Mouse (Mus musculus): ENCODE measurements around the gene Gxylt2. TPM values are rescaled to one million over a fixed set of nuclear protein-coding genes. Genes with fewer than 3 reads are reported as not detected.

Gene Gxylt2
- polyA plus RNA-seq, 1 experiment = 0.27 TPM

- no peaks in the 10 kb centered on the region for H3K4me1 ChIP-seq (ENCODE audit: control insufficient read depth, insufficient read depth, low read length)
- no peaks in the 10 kb centered on the region for H3K36me3 ChIP-seq (ENCODE audit: control insufficient read depth, insufficient read depth, low read length, poor library complexity, severe bottlenecking)
- H3K9ac ChIP-seq (ENCODE audit: low read depth, poor library complexity, severe bottlenecking) = no peak overlapping the region
- H3K4me3 ChIP-seq (ENCODE audit: low read depth, low read length) = no peak overlapping the region
- TF ChIP-seq CTCF (IDR thresholded peaks at IDR 0.05; ENCODE audit: low read depth, low read length) (no peak), POLR2A (IDR thresholded peaks at IDR 0.05; ENCODE audit: insufficient read depth, low read length) (no peak), EP300 (IDR thresholded peaks at IDR 0.05; ENCODE audit: insufficient read depth, low read depth, low read length) (no peak)
- H3K27ac ChIP-seq (ENCODE audit: insufficient read depth, low read length) = no peak overlapping the region
- 0 out of 2 replicates have a peak, but pooled peaks cover 4% of the 10 kb centered on the region for H3K27me3 ChIP-seq (ENCODE audit: control insufficient read depth, insufficient read depth, low read length, poor library complexity, severe bottlenecking)
- H3K9me3 ChIP-seq (replicated peaks; ENCODE audit: control insufficient read depth, insufficient read depth, low read length, poor library complexity, severe bottlenecking) = no peaks in the 10 kb centered on the region
These were observed 3.7 kb downstream of the Gxylt2 start for GRCm38 (mm10) chr6:100708248-100708647.

- H3K27ac ChIP-seq (ENCODE audit: insufficient read depth, low read length) = no peak overlapping the region
- H3K4me1 ChIP-seq (ENCODE audit: control insufficient read depth, insufficient read depth, low read length) = no peaks in the 10 kb centered on the region
These were observed 4.5 kb downstream of the Gxylt2 start for GRCm38 (mm10) chr6:100708996-100709395.

DNA sequence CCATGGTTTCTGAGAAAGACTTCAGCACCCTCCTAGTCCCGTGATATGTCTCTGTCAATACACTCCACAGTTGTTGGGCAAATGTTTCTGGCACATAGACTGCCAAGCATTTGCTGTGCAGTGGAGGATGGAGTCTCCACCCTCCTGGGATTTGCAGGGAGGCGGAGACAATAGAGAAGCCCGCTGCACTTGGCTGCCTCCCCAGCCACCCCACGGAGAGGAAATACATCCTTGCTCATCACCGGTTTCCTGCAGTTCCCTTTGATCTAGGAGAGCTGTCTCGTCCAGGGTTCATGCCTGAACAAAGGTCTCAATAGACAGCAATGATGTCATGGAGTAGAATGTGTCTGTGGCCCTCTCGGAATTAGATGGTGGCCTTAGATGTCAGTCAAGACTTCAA, 4.9 kb downstream of the Gxylt2 start:
- 0 out of 2 replicates have a peak, but pooled peaks cover 2% of the 10 kb centered on the region for H3K27me3 ChIP-seq (ENCODE audit: control insufficient read depth, insufficient read depth, low read length, poor library complexity, severe bottlenecking)
- no peaks in the 10 kb centered on the region for H3K36me3 ChIP-seq (ENCODE audit: control insufficient read depth, insufficient read depth, low read length, poor library complexity, severe bottlenecking)
- no peak overlapping the region for H3K9ac ChIP-seq (ENCODE audit: low read depth, poor library complexity, severe bottlenecking)
- H3K9me3 ChIP-seq (replicated peaks; ENCODE audit: control insufficient read depth, insufficient read depth, low read length, poor library complexity, severe bottlenecking) = no peaks in the 10 kb centered on the region
- H3K27ac ChIP-seq (ENCODE audit: insufficient read depth, low read length) = no peak overlapping the region
- TF ChIP-seq POLR2A (IDR thresholded peaks at IDR 0.05; ENCODE audit: insufficient read depth, low read length) = no peak
- TF ChIP-seq EP300 (IDR thresholded peaks at IDR 0.05; ENCODE audit: insufficient read depth, low read depth, low read length) = no peak
- no peak for TF ChIP-seq CTCF (IDR thresholded peaks at IDR 0.05; ENCODE audit: low read depth, low read length)
- no peak overlapping the region for H3K4me3 ChIP-seq (ENCODE audit: low read depth, low read length)
- no peaks in the 10 kb centered on the region for H3K4me1 ChIP-seq (ENCODE audit: control insufficient read depth, insufficient read depth, low read length)

More at GRCm38 (mm10) chr6:100708996-100709395, 4.5 kb downstream of the Gxylt2 start:
- Histone ChIP-seq H3K4me3 (ENCODE audit: low read depth, low read length) (no peak overlapping the region), H3K9ac (ENCODE audit: low read depth, poor library complexity, severe bottlenecking) (no peak overlapping the region), H3K27me3 (ENCODE audit: control insufficient read depth, insufficient read depth, low read length, poor library complexity, severe bottlenecking) (0 out of 2 replicates have a peak, but pooled peaks cover 4% of the 10 kb centered on the region), H3K9me3 (replicated peaks; ENCODE audit: control insufficient read depth, insufficient read depth, low read length, poor library complexity, severe bottlenecking) (no peaks in the 10 kb centered on the region), H3K36me3 (ENCODE audit: control insufficient read depth, insufficient read depth, low read length, poor library complexity, severe bottlenecking) (no peaks in the 10 kb centered on the region)
- TF ChIP-seq CTCF (IDR thresholded peaks at IDR 0.05; ENCODE audit: low read depth, low read length) = no peak
- TF ChIP-seq EP300 (IDR thresholded peaks at IDR 0.05; ENCODE audit: insufficient read depth, low read depth, low read length) = no peak

- Histone ChIP-seq H3K4me1 (ENCODE audit: control insufficient read depth, insufficient read depth, low read length) (no peaks in the 10 kb centered on the region), H3K27me3 (ENCODE audit: control insufficient read depth, insufficient read depth, low read length, poor library complexity, severe bottlenecking) (no peaks in the 10 kb centered on the region), H3K27ac (ENCODE audit: insufficient read depth, low read length) (no peak overlapping the region), H3K9me3 (replicated peaks; ENCODE audit: control insufficient read depth, insufficient read depth, low read length, poor library complexity, severe bottlenecking) (no peaks in the 10 kb centered on the region), H3K36me3 (ENCODE audit: control insufficient read depth, insufficient read depth, low read length, poor library complexity, severe bottlenecking) (no peaks in the 10 kb centered on the region), H3K9ac (ENCODE audit: low read depth, poor library complexity, severe bottlenecking) (no peak overlapping the region), H3K4me3 (ENCODE audit: low read depth, low read length) (no peak overlapping the region)
- no peak for TF ChIP-seq POLR2A (IDR thresholded peaks at IDR 0.05; ENCODE audit: insufficient read depth, low read length)
- TF ChIP-seq CTCF (IDR thresholded peaks at IDR 0.05; ENCODE audit: low read depth, low read length) = no peak
- no peak for TF ChIP-seq EP300 (IDR thresholded peaks at IDR 0.05; ENCODE audit: insufficient read depth, low read depth, low read length)
These were observed 5.6 kb downstream of the Gxylt2 start for GRCm38 (mm10) chr6:100710170-100710569.

DNA sequence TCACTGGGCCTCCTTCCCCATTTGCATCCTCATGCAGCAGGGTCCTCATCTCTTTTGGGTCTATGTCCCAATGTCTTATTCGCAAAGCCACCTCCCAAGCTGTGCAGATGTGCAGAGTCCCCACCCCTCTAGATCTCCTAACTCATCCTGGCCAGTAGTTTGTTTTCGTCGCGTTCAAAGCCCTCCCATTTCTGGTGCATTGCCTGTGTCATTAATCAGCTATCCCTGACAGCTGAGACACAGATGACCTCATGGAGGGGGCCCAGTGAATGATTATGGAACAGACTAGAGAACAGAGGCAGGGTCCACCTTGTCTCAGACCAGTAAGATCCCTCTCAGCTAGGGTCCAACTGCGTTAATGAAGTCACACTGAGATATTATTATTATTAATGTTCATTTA, 6.3 kb downstream of the Gxylt2 start:
- H3K36me3 ChIP-seq (ENCODE audit: control insufficient read depth, insufficient read depth, low read length, poor library complexity, severe bottlenecking) = no peaks in the 10 kb centered on the region
- TF ChIP-seq EP300 (IDR thresholded peaks at IDR 0.05; ENCODE audit: insufficient read depth, low read depth, low read length) (no peak), POLR2A (IDR thresholded peaks at IDR 0.05; ENCODE audit: insufficient read depth, low read length) (no peak), CTCF (IDR thresholded peaks at IDR 0.05; ENCODE audit: low read depth, low read length) (no peak)
- no peak overlapping the region for H3K9ac ChIP-seq (ENCODE audit: low read depth, poor library complexity, severe bottlenecking)
- H3K4me3 ChIP-seq (ENCODE audit: low read depth, low read length) = no peak overlapping the region
- H3K27ac ChIP-seq (ENCODE audit: insufficient read depth, low read length) = no peak overlapping the region
- H3K9me3 ChIP-seq (replicated peaks; ENCODE audit: control insufficient read depth, insufficient read depth, low read length, poor library complexity, severe bottlenecking) = no peaks in the 10 kb centered on the region
- no peaks in the 10 kb centered on the region for H3K27me3 ChIP-seq (ENCODE audit: control insufficient read depth, insufficient read depth, low read length, poor library complexity, severe bottlenecking)
- no peaks in the 10 kb centered on the region for H3K4me1 ChIP-seq (ENCODE audit: control insufficient read depth, insufficient read depth, low read length)

- Histone ChIP-seq H3K27ac (ENCODE audit: insufficient read depth, low read length) (no peak overlapping the region), H3K9ac (ENCODE audit: low read depth, poor library complexity, severe bottlenecking) (no peak overlapping the region), H3K9me3 (replicated peaks; ENCODE audit: control insufficient read depth, insufficient read depth, low read length, poor library complexity, severe bottlenecking) (no peaks in the 10 kb centered on the region; the same call in 1 of the 2 replicates), H3K4me1 (ENCODE audit: control insufficient read depth, insufficient read depth, low read length) (no peaks in the 10 kb centered on the region), H3K36me3 (ENCODE audit: control insufficient read depth, insufficient read depth, low read length, poor library complexity, severe bottlenecking) (no peaks in the 10 kb centered on the region), H3K4me3 (ENCODE audit: low read depth, low read length) (no peak overlapping the region), H3K27me3 (ENCODE audit: control insufficient read depth, insufficient read depth, low read length, poor library complexity, severe bottlenecking) (no peaks in the 10 kb centered on the region)
- TF ChIP-seq CTCF (IDR thresholded peaks at IDR 0.05; ENCODE audit: low read depth, low read length) (no peak), POLR2A (IDR thresholded peaks at IDR 0.05; ENCODE audit: insufficient read depth, low read length) (no peak), EP300 (IDR thresholded peaks at IDR 0.05; ENCODE audit: insufficient read depth, low read depth, low read length) (no peak)
These were observed 10.8 kb downstream of the Gxylt2 start for GRCm38 (mm10) chr6:100715296-100715828.
